Mouse (Mus musculus) kidney, postnatal 10 days (tissue): ENCODE measurements around the gene Gm10309.

Source experiments
- DNase-seq: peaks from one replicate; pipeline ENCODE4 v3.0.0; 2021; ENCODE audit warnings: mixed read lengths

Gene Gm10309

GRCm38 (mm10) chr17:86467967-86468366 is 37.1 kb downstream of the Gm10309 start:
- no peak for DNase-seq

DNA sequence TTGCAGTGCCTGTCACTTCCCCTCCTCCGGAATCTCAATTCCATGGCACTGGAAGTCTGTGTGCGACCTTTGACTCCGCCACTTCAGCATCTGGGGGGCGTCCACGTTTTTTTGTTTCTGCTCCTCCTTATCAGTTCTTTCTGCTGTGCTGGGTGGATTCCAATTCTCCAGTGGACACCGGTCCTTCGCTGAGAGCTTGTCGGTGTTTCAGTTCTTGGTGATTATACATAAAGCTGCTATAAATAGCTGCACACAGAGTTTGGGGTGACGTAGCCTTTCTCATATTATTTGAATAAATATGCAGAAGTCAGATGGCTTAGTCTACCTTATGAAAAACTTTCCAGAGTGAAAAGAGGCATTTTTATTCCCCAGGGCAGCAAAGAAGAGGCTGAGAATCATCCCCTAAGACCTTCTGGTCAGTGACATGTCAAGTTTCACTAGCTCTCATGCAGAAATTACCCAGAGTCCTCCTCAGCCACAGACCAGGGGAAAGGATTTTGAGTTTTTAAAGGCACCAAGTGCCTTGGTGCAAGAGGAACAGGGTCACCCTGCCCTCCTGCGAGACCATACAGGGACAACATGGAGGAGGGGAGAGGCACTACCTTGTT is 37.6 kb downstream of the Gm10309 start:
- DNase-seq = no peak

DNA sequence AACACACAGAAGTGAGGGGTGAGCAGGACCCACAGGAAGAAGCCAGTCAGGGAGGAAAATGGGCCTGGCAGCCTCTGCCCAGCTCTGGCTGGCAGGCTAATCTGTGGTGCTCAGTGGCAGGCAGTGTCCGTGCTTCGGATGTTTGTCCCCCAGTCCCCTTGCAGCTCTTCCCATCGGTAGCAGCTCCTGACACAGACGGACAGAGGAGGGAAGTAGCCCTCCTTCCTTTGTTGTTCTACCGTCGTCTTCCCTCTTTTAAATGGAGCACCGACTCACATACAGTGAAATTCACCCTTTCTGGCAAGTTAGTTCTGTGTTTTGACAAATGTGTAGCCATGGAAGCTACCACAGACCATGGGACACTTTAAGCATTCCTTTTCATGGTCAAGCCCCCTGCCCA is 38.2 kb downstream of the Gm10309 start:
- no peak for DNase-seq

- no peak for DNase-seq
Measured at GRCm38 (mm10) chr17:86466412-86466811, 38.6 kb downstream of the Gm10309 start.

GRCm38 (mm10) chr17:86465865-86466264 is 39.2 kb downstream of the Gm10309 start:
- DNase-seq = no peak

DNA sequence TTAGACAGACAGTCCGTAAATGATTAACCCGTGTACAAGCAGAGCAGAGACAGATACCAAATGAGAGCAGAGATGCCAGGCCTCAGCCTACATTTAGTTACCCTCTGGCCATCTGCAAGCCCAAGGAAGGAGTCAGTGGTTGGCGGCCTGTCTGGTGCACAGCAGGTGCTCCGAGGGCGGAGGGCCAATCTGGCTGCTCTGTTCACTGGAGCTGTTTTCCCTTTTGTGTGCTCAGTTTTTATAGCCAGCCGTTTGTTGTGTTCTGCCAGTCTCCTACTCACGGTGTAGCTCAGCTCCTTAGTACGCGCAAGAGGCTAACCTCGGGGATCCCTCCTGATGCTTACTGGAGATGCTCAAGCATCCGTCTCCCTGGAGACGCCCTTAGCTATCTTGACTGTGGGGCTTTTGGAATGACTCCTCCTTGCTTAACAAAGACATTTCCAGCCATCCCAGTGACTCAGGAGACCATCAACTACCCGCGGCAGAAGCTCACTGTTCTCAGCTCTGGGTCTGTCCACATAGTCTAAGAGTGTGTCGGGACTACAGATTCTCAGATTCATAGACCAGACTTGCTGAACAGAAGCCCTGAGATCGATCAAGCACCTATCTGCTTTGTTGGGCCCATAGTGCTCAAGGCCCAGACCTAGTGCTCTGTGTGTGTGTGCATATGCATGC is 40.2 kb downstream of the Gm10309 start:
- DNase-seq = no peak

DNA sequence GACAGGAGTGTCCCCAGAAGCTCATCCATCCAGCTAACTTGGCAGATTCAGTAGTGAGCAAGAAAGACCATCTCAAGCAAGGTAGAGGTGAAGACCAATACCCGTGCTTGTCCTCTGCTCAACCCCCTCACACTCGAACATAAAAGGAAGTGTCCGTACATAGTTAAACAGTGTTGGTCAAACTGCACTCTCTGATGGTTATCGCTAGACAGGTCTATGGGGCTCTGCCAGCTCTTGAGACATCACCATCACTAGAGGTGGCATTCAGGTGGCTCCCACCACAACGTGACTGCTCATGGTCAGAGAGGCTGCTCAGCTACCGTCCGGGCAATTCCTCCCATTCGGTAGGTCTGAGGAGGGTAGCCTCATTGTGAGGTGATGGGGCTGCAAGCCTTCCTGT is 40.8 kb downstream of the Gm10309 start:
- DNase-seq = no peak

- no peak for DNase-seq
Measured at GRCm38 (mm10) chr17:86463369-86463768, 41.7 kb downstream of the Gm10309 start.

GRCm38 (mm10) chr17:86460645-86461430 is 44.2 kb downstream of the Gm10309 start:
- DNase-seq = peak; percentile 27

DNA sequence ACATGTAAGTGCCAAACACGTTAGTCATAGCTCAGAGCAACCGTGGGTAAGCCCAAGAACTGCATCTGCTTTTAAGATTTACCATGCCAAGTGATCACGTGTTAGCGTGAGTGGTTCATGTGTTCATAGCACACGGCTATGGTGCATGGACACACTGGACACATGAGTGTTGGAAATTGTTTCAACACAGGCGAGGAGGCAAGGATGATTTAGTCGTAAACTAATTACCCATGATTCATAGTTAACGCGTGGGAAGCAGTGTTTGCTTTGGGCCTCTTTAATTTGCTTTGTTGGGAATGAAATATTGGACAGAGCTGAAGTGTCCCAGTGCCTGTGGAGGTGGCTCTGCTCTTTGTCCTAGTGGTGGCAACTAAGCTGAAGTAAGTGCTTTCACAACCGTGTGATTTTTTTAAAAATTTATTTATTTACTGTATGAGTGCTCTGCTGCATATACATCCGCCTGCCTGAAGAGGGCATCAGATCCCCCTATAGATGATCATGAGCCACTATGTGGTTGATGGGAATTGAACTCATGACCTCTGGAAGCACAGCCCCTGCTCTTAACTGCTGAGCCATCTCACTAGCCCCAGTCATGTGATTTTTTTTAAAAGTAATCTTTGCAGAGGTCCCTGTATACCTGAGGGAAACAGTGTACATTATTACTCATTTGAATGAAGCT is 46.6 kb downstream of the Gm10309 start:
- no peak for DNase-seq

GRCm38 (mm10) chr17:86456512-86456911 is 48.5 kb downstream of the Gm10309 start:
- DNase-seq = no peak

DNA sequence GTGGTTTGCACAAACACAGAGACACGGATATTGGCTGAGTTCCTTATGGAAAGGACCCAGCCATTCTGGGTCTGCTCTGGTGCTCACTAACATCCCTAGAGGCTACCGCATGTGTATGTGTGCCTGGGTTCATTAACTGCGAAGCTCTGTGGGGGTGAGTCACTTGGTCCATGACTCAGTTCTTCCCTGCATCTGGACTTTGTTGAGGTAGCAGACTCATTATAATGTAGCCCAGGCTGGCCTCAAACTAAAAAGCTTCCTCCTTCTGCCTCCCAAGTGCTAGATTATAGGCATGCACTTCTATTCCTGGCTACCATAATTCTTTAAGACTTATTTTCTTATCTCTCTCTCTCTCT is 50.7 kb downstream of the Gm10309 start:
- DNase-seq = no peak

DNA sequence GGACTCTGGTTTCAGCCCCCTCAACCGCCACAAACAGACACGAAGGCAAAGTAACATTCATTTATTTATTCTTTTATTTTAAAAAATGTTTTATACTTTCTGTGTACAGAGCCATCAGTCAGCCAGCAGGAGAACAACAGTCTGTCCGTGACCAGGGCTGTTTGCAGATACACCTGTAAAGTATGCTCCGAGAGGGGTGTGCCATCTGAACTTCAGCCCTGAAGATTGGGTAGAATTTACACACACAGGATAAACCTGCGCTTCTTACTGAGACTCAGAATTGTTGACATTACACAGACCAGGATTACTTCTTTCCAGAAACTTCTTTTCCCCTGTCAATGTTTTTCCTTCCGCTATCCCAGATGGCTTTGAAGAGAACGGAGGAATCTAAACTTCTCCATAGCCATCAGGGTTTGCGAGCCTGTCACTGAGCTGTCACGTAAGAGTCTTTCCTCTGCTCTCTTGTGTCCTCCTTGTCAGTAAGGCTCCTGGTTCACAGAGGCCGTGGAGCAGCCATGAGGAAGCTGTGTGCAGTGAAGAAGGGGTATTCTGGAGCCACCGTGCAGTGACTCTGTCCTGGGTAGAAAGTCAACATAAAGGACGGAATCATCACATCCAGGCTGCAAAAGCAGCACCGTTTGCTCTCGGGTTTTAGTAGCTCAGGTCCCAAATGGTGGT is 51.2 kb downstream of the Gm10309 start:
- no peak for DNase-seq

DNA sequence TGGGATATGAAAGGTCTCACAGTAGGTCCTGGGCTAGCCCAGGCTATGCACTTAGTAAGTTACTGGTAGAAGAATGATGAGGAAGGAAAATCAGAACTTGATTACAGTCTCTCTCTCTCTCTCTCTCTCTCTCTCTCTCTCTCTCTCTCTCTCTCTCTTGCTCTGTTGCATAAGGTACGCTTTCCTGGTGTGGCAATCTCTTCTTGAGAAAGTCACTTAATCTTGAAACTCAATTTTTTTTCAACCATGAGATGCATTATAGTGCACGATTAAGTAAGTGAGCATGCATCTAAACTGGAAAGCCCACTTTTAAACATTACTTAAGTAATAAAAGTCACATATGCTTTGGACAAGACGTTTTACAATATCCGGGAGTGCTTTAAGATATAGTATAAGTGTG is 52.1 kb downstream of the Gm10309 start:
- no peak for DNase-seq
